Mouse (Mus musculus) embryonic fibroblast, embryonic 13.5 days (primary cell): Measurements from ENCODE around the gene Il10.

Experiments used
- CTCF ChIP-seq: IDR thresholded peaks from 2 replicates; pipeline ENCODE4 v1.5.1; 2011; ENCODE audit warnings: mild to moderate bottlenecking, control low read depth, low read length, moderate library complexity, borderline replicate concordance; ENCODE audit not compliant: insufficient read depth
- POLR2A ChIP-seq: IDR thresholded peaks from 2 replicates; pipeline ENCODE4 v1.6.1; 2011; ENCODE audit warnings: low read depth, mild to moderate bottlenecking, control low read depth, low read length, moderate library complexity

DNA sequence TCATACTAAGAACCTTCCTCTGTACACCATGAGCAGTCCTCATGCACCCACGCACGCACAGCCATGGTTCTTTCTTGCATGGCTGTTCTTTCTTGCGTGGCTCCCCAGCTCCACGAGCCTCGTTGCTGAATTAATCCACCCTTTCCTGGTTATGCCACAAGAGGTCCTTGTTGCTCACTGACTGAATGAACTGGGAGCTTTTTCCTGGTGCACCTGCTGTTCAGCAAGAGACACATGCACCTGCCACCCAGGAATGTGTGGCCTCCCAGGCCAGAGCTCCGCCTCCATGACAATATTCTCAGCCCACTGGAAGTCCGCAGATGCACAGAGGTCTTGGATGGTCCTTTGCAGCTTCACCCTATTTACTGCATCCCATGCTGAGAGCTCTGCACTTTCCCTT lies 35.2 kb upstream of the Il10 start:
- no peak for TF ChIP-seq CTCF
- no peak for TF ChIP-seq POLR2A
